Mouse (Mus musculus) effector memory CD4-positive, alpha-beta T cell, adult 5 months (primary cell): ENCODE results near the gene Zc2hc1b. TPM values are rescaled to one million over a fixed set of nuclear protein-coding genes. Genes with fewer than 3 reads are reported as not detected.

ENCODE experiments used
- polyA plus RNA-seq: library from polyadenylated mRNA; unstranded; fragments of 100-300 nt; shearing (Covaris generic); gene quantifications from one replicate; pipeline ENCODE4 v1.2.1, GENCODE M21; 2017

Gene Zc2hc1b
- not detected for polyA plus RNA-seq

DNA sequence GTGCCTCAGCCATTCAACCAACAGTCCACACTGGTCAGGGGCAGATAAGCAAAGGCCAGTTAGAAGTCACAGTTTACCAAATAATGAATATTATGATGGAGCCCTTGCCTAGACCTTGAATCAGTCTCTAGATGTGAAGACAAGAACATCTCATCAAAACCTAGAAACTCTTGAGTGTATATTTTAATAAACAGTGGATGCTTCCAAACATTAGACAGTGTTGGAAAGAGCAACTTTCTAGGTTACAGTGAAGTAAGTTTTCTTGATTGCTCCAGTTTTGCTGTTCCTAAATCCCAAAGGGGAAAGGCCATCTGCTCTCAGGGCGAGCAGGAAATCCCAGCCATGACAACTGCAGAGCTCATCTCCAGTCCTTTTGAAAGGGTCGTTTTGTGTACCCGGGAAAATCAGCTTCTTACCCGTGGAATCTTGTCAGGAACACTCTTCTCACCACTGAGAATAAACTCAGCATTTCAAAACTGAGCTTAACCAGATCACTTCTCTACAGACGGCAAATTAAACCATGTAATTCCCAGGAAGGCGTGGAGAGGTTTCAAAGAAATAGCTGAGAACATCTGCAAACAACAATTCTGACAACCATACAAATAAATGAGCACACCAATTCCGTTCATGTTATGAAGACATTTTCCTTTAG lies at the start of gene Zc2hc1b:
Zc2hc1b (minus strand) TSS at position 51 of the 652 bp plus-strand sequence.

GRCm38 (mm10) chr10:13192731-13193351 lies 15.0 kb upstream of the Zc2hc1b start, which contains the start of gene Ltv1:
TSS of gene Ltv1 (minus strand) at chr10:13193168.

Other genes starting within 250 kb of the Zc2hc1b start
- gene Stx11, start 213.7 kb downstream of the Zc2hc1b start, polyA plus RNA-seq: 59.1 TPM
- gene Sf3b5, start 172.7 kb downstream of the Zc2hc1b start, polyA plus RNA-seq: 23.4 TPM
- gene Plagl1, start 117.5 kb downstream of the Zc2hc1b start, polyA plus RNA-seq: 19.2 TPM
- gene Ltv1, start 15.1 kb upstream of the Zc2hc1b start, polyA plus RNA-seq: 89.7 TPM